Mouse (Mus musculus) mature B cell (primary cell): Measurements from ENCODE around the gene Fggy.

Experiments used
- in situ Hi-C: fragments of 300-500 bp; cut with MboI; formaldehyde crosslinking; loops from 2 replicates; pipeline ENCODE4 v1.14.3; 2019

The Fggy gene

DNA sequence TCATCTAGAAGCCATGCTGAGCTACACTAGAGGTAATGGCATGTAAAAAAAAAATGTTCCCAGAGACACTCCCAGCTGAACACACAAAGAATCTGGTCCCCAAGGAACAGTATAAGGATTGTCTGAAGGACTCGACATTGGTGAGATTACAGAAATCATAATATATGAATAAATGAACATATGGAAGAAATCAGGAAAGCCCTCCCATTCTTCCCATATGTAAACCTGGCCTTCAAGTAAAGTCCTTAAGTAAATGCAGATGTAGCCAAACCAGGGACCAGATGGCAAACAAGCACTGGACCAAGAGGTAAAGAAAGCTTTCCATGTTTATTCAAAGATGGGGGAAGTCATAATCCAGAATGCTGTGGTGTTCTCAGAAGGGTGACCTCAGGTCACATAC lies 343.5 kb downstream of the Fggy start:
- in situ Hi-C loops, result no loop called here

- in situ Hi-C loops, result no loop called here
Measured at GRCm38 (mm10) chr4:95906141-95906540, 348.8 kb downstream of the Fggy start.

DNA sequence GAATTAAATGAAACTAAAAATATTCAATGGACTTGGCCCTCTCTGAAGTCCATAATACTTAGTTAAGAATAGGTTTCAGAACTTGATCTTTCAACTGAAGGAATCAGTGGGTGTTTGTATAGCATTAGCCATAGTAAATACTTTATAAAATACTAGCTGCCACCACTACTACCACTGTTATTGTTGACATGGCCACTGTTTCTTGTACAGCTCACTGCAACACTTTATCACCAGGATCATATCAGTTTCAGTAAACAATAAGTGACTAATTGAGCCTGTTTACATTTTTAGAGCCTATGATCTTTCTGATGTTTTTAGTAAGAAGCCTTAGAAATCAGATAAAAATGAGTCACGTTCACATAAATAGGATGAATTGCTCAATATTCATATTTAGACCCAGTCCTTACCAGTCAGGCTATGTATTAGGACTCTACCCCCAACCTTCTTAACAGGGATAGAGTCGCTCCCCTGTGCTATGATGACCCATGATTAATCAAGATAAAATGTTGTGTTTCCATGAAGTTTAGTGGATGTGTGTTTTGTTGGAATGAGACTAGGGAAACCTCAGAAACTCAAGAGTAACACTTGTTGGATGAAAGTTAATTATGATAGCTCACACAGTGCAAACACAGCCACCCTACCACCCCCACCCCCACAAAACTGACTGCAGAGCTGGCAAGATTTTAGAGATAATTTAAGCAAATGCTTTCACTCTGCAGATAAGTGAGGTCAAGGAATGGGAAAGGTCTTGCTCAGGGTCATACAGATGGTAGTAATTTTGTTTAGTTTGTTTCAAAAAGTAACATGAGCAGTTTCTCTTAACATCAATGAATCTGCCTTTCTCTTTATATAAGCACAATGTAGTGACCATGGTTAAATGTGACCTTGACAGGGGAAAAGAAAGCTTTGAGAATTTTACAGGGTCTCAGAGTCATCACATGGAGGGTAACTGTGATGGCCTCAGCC lies 352.7 kb downstream of the Fggy start:
- in situ Hi-C loops, result no loop called here

- in situ Hi-C loops, result no loop called here
Measured at GRCm38 (mm10) chr4:95913026-95913425, 355.7 kb downstream of the Fggy start.

GRCm38 (mm10) chr4:95915628-95916579 lies 358.6 kb downstream of the Fggy start:
- in situ Hi-C loops, result no loop called here

GRCm38 (mm10) chr4:95917703-95918102 lies 360.4 kb downstream of the Fggy start:
- in situ Hi-C loops, result no loop called here

DNA sequence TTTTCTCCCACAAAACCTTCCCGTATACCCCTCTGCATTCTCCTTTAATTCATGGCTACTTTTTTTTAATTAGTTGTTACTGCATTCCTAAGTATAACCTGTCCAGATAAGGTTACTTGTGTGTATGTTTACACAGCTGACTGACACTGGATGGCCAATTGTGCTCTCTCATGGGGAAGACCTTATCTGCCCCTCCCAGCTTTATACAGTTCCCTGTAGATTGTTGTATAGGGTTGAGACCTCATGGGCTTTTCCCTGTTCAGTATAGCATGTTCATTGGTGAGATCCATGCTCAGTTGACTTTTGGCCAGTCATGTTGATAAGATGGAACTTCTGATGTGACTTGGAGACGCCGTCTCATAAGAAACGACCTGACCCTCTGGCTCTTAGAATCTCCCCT lies 363.1 kb downstream of the Fggy start:
- in situ Hi-C loops, result no loop called here

- in situ Hi-C loops, result no loop called here
Measured at GRCm38 (mm10) chr4:95924210-95925184, 367.2 kb downstream of the Fggy start.

DNA sequence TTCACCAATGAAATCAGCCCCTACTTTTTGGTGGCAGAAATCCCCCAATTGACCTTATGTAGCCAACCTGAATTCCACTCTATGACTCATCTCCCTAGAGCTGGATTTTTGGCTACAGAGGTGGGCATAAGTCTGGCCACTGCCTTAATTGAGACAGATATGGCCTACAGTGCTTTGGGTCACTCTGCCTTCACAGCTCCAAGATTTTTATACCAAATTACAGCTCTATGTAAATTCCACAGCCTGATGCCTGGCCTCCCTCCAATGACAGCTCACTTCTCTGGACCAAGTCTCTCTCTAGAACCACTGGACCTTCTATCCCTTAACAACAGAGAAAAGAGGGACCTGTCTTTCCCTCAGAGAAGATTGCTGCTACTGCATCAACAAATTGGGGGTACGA lies 371.5 kb downstream of the Fggy start:
- in situ Hi-C loops, result no loop called here

GRCm38 (mm10) chr4:95929936-95930335 lies 372.6 kb downstream of the Fggy start:
- in situ Hi-C loops, result no loop called here

- in situ Hi-C loops, result no loop called here
Measured at GRCm38 (mm10) chr4:95931331-95931730, 374.0 kb downstream of the Fggy start.

GRCm38 (mm10) chr4:95933801-95934356 lies 376.6 kb downstream of the Fggy start:
- in situ Hi-C loops, result no loop called here

GRCm38 (mm10) chr4:95934384-95935035 lies 377.2 kb downstream of the Fggy start:
- in situ Hi-C loops, result no loop called here

GRCm38 (mm10) chr4:95938701-95939100 lies 381.4 kb downstream of the Fggy start:
- in situ Hi-C loops, result no loop called here

DNA sequence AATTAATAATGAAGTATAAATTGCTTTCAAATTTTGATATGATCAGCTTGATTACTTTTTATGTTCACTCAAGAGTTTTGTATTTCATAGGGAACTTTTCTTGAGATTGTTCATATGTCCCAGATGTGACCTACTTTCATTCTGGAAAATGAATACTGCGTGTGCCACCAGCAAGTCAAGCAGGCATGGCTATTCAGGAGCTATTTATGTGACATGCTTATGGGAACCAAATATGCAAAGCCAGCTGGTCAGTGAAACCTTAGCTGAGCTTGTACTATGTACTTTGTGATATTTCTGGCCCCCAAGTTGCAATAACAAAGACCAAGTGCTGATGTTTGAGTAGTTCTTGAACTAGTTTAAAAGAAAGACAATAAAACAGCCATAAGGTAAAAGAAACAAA lies 390.6 kb downstream of the Fggy start:
- in situ Hi-C loops, result no loop called here

DNA sequence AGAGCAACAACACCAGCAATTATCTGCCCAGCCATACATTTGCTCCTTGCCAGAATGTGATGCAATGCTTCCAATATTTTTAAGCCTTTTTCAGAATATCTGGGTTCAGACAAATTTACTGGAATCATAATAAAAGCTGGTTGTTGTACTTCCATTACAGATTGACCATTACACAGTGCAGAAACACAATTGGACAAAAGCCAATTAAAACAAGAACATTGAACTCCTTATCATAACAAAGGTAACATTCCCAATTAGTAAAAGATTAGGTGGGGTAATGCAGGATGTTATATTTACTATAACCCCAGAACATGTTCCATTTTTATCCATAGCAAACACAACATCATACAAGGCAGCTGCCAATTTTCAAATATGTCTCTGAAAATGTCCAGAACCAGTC lies 396.0 kb downstream of the Fggy start:
- in situ Hi-C loops, result no loop called here

GRCm38 (mm10) chr4:95966928-95967724 lies 409.8 kb downstream of the Fggy start, which contains the start of gene Hook1:
Hook1 (plus strand) TSS chr4:95967240.
- in situ Hi-C loops, result no loop called here
